Mouse (Mus musculus) urinary bladder, postnatal 14 days (tissue): ENCODE measurements at regions not wholly inside any gene's neighbourhood (a gene's known extent, or its start where the extent isn't known, plus 50 kb on each side); places are given as distances from the start of the nearest gene placed in this dataset.

Source experiments
- DNase-seq: peaks from one replicate; pipeline ENCODE4 v3.0.0; 2021; ENCODE audit warnings: low spot score

GRCm38 (mm10) chr12:12765490-12766058, 176.1 kb downstream of the Mycn start:
- no peak for DNase-seq

GRCm38 (mm10) chr12:12765055-12765454, 176.7 kb downstream of the Mycn start:
- DNase-seq, result no peak

- DNase-seq, result no peak
Measured at GRCm38 (mm10) chr12:12764586-12764985, 177.1 kb downstream of the Mycn start.

- DNase-seq, result no peak
Measured at GRCm38 (mm10) chr12:12756301-12756948, 185.3 kb downstream of the Mycn start.

GRCm38 (mm10) chr12:12753849-12754248, 187.9 kb downstream of the Mycn start:
- no peak for DNase-seq

- no peak for DNase-seq
Measured at GRCm38 (mm10) chr12:12751670-12752426, 189.9 kb downstream of the Mycn start.

- DNase-seq, result no peak
Measured at GRCm38 (mm10) chr12:12749690-12750089, 192.0 kb downstream of the Mycn start.

GRCm38 (mm10) chr12:12746852-12747454, 194.8 kb downstream of the Mycn start:
- DNase-seq, result no peak

- DNase-seq, result no peak
Measured at GRCm38 (mm10) chr12:12744492-12744891, 197.2 kb downstream of the Mycn start.

- no peak for DNase-seq
Measured at GRCm38 (mm10) chr12:12738631-12739331, 202.9 kb downstream of the Mycn start.

GRCm38 (mm10) chr12:12725797-12726196, 215.9 kb downstream of the Mycn start:
- DNase-seq, result no peak

GRCm38 (mm10) chr12:12725075-12725474, 216.6 kb downstream of the Mycn start:
- no peak for DNase-seq

- no peak for DNase-seq
Measured at GRCm38 (mm10) chr12:12723724-12724487, 217.8 kb downstream of the Mycn start.

- DNase-seq, result no peak
Measured at GRCm38 (mm10) chr12:12722982-12723661, 218.6 kb downstream of the Mycn start.

- no peak for DNase-seq
Measured at GRCm38 (mm10) chr12:12716691-12717090, 225.0 kb downstream of the Mycn start.

- no peak for DNase-seq
Measured at GRCm38 (mm10) chr12:12715956-12716669, 225.6 kb downstream of the Mycn start.

GRCm38 (mm10) chr12:12715528-12715927, 226.2 kb downstream of the Mycn start:
- no peak for DNase-seq

GRCm38 (mm10) chr12:12710184-12710609, 231.5 kb downstream of the Mycn start:
- no peak for DNase-seq

- DNase-seq, result no peak
Measured at GRCm38 (mm10) chr12:12708954-12709523, 232.7 kb downstream of the Mycn start.
